Mouse (Mus musculus): ENCODE data around the gene Fam107a.

Fam107a gene

DNA sequence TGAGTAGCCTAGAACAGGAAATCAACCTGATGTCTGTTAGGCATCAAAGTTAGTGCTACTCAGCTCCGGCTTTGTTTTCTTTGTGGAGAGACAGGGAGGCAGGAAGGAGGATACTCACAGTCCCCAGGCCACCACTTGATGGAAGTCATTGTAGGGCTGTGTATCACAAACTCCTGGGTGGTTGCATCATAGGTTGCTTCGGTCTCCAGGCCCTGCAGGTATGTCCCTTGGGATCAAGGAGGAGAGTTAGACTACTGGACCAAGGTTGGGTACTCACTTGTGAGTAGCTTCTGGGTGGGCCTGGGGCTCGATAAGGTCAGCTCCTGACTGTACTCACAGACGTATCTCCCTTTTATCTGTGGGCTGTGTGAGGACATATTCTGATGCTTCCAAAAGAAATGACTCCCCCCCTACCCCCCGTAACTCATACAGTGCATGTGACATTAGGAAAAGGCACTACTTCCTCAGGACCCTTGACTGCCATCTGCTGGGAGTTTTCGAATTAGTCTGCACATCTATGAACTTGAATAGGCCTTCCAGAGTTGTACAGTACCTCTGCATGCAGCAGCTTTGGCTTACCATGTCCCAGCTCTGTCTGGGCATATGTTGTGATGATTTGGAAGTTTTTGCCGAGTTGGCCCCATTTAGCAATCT, 62.6 kb downstream of the Fam107a start:
- DNase-seq, result peak; percentile 68

DNA sequence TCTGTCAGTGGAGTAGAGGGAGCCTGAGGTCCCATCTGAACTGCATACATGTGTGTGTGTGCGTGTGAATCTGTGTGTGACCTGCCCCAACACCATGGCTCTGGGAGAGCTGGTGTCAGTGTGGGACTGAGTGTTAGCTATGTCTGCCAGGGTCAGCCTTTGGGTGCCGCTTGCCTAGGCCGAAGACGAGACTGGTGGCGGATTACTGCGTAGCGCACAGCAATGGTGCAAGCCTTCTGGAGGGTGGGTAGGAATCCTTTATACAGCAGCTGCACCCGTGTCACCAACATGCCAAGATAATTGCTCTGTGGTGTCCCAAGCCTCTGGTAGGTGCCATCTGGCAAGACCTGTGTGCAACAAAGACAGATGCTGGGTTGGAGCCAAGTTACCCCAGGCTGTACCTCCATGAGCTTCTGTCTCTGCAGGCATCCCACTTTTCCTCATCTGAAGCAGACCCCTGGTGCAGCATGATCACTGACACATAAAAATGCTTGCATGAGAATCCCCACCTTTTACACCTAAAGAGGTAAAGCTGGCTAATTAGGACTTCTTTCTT, 66.4 kb downstream of the Fam107a start:
- DNase-seq, result no peak

DNA sequence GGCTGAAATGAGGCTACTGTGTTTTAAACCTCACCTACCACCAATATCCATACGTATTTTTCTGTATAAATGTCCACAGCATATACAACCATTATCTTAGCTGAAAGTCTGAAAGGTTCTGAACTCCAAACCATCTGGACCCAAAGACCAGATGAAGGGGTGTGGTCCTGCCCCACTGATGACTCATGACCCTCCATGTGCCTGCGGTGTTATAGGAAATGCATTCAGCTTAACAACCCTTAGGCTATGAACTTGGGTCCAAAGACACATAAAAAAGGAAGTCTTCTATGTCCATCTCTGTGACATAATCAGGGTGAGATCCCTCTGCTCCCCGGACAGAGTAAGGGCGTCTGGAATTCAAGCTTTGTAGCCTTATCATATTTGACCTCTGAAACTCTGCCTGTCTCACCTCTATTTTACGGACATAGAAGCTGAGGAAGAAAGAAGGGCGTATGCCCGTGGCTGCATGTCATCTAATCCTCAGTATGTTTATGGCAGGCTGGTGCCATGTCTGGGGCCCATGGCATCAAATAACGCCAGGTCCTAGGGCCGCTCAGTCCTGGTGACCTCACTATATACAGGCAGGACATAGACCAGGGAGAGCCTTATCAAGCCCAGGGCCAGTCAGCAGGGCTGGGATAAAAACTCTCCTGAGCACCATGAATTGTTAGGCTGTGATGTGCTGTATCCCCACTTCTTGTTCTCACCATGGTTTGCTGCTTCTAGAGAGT, 67.5 kb downstream of the Fam107a start:
- no peak for DNase-seq

DNA sequence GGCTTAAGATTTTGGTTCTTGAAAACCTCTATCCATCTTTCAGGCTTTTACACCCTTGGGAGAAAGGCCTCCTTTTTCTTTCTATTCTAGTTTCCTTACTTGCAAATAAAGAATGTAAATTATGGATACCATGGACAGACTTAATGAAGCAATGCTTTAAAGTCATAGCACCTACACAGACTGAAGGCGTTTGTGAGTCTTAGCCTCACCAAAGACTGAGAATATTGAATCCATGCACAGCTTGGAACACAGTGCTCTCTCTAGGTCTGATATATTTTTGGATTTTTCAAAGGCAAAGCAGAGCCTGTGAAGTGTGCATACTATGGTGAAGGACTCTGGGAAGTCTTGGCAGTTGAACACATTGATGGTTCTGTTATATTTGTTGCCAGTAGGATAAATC, 68.6 kb downstream of the Fam107a start:
- DNase-seq, result no peak

DNA sequence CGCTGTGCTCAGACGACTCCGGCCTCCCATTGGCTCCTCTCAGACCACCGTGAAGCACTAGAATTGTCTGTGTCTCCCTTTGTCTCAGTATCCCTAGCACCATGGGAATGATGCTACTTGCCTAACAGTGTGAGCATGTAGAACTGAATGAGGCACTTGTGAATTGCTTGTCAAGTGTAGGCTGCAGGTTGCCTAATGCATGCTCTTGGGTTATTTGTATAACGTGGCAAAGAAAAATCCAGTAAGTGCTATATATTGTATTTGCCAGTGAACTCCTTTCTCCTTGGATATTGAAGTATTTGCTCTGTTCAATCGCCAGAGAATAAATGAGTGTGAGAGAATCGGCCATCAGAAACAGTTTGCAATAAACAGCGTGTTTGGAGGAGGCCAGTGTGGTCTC, 70.9 kb downstream of the Fam107a start:
- no peak for DNase-seq

All from layer of hippocampus, adult 9-11 months (tissue).